Comparison of ENCODE assay signal across 8 mouse cellular contexts in the genomic region with DNA sequence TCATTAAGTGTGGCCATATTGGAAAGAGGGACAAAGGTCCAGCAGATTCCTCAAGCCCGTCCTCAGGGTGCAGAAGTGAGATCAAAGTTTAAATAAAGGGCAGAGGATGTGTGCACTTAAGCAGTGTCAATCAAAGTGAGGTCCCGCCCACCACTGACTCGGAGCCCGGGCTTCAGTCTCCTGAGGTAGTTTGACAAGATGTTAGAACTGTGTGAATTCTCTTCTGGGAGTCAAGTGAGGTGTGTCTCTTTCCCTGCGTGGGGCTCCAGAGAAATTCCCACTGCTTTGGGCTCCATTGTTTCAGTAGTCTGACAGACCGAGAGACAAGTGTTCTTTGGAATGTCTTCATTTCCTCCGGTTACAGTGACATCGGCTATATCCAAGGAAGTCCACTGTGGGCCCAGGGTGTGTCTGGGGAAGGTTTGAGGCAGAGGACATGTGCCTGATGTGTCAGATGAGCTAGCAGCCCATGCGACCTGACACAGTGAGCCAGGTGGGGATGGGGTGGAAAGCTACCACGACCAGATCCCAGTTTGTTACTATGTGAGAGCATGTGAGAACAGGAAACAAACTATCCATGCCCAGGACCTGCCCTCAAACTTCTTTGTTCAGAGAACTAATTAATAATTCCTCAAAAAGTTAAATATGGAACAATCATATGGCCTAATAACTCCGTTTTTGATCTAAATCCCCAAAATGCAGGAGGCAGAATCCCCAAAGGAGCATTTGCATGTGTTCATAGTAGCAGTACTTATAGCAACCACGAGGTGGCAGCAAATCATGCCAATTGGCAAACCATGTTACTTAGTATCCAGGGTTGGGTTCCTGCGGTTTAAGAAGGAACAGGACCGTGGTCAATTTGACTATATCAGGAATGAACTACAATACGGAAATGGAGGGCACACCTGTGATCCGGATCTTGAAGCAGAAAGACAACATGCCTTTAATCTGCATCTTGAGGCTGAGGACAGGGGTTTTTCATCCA. TPM values are rescaled to one million over a fixed set of nuclear protein-coding genes. Genes with fewer than 3 reads are reported as not detected.
DNase-seq lines count a peak whose midpoint lies in the region; ATAC-seq and TF ChIP-seq lines count a peak whose summit lies in the region.

No protein-coding gene starts in this region.

- H3K79me2 ChIP-seq in heart, adult 2 months (replicated peaks; ENCODE audit: control insufficient read depth, insufficient read depth, low read length), result no peaks in the 10 kb centered on the region

- H3K4me3 ChIP-seq in heart, adult 2 months, result peak overlapping the region; percentile 30
- no peak overlapping the region for H3K4me3 ChIP-seq in limb, embryonic 13.5 days
- no peak overlapping the region for H3K4me3 ChIP-seq in midbrain, embryonic 15.5 days

- peak; percentile 98; the same call in 1 of the 2 replicates for TF ChIP-seq CTCF in heart, adult 2 months (IDR thresholded peaks at IDR 0.05)

- no peak for TF ChIP-seq POLR2A in heart, adult 2 months (IDR thresholded peaks at IDR 0.05; ENCODE audit: insufficient read depth, low read depth, low read length)

- no peak for TF ChIP-seq EP300 in heart, adult 2 months (IDR thresholded peaks at IDR 0.05; ENCODE audit: insufficient read depth, low read depth, low read length)

- intact Hi-C loops in heart, adult 2 months (cut with DNase I), result loop anchor here (1.0 to 10.0 kb wide), 3 partner anchors 626 to 1205 kb away; no protein-coding TSS in a partner anchor

- H3K27me3 ChIP-seq in heart, adult 2 months (ENCODE audit: control insufficient read depth, insufficient read depth, low read length), result no peaks in the 10 kb centered on the region
- no peaks in the 10 kb centered on the region for H3K27me3 ChIP-seq in limb, embryonic 13.5 days
- no peaks in the 10 kb centered on the region for H3K27me3 ChIP-seq in midbrain, embryonic 15.5 days (replicated peaks)

- H3K4me1 ChIP-seq in heart, adult 2 months (ENCODE audit: control insufficient read depth, insufficient read depth, low read length), result peaks cover 2% of the 10 kb centered on the region; the same call in 1 of the 2 replicates
- H3K4me1 ChIP-seq in limb, embryonic 13.5 days, result peaks cover 3% of the 10 kb centered on the region; the same call in 1 of the 2 replicates
- H3K4me1 ChIP-seq in midbrain, embryonic 15.5 days, result no peaks in the 10 kb centered on the region

- H3K4me2 ChIP-seq in limb, embryonic 13.5 days (replicated peaks), result 0 out of 2 replicates have a peak overlapping the region, but pooled peaks have one; percentile 7
- H3K4me2 ChIP-seq in midbrain, embryonic 15.5 days, result no peak overlapping the region

- no peaks in the 10 kb centered on the region for H3K9me3 ChIP-seq in limb, embryonic 13.5 days
- H3K9me3 ChIP-seq in midbrain, embryonic 15.5 days, result no peaks in the 10 kb centered on the region

- ATAC-seq in limb, embryonic 13.5 days (ENCODE audit: low FRiP score, low read depth), result no peak
- ATAC-seq in midbrain, embryonic 15.5 days (replicated peaks), result peak; percentile 55; the same call in 1 of the 2 replicates

- H3K9ac ChIP-seq in heart, adult 2 months (ENCODE audit: low read depth, low read length), result no peak overlapping the region
- H3K9ac ChIP-seq in limb, embryonic 13.5 days, result no peak overlapping the region
- H3K9ac ChIP-seq in midbrain, embryonic 15.5 days, result no peak overlapping the region

- peak; percentile 46 for DNase-seq in 3134 (ENCODE audit: extremely low read depth, insufficient read length, low spot score)
- peak; percentile 91 for DNase-seq in adrenal gland, postnatal 10 days
- DNase-seq in embryo, embryonic 9.5 days (ENCODE audit: extremely low spot score), result peak; percentile 79
- peak; percentile 74 to 77 for DNase-seq in heart, adult 2 months
- peak; percentile 74 to 88 for DNase-seq in kidney, adult 8-10 months
- DNase-seq in spleen, postnatal 10 days (ENCODE audit: low spot score in 2 of 2), result peak; percentile 85 to 90

- 16% methylated on average over 16 of the region's 16 CpGs for WGBS in heart, adult 2 months
- 36% methylated on average over 16 of the region's 16 CpGs for WGBS in limb, embryonic 13.5 days
- WGBS in midbrain, embryonic 15.5 days, result 43% methylated on average over 16 of the region's 16 CpGs

- H3K36me3 ChIP-seq in heart, adult 2 months (ENCODE audit: control insufficient read depth, insufficient read depth, low read length), result no peaks in the 10 kb centered on the region
- no peaks in the 10 kb centered on the region for H3K36me3 ChIP-seq in limb, embryonic 13.5 days
- H3K36me3 ChIP-seq in midbrain, embryonic 15.5 days (replicated peaks), result no peaks in the 10 kb centered on the region

- H3K27ac ChIP-seq in heart, adult 2 months, result peak overlapping the region; percentile 26; the same call in 1 of the 2 replicates
- H3K27ac ChIP-seq in limb, embryonic 13.5 days, result no peak overlapping the region
- no peak overlapping the region for H3K27ac ChIP-seq in midbrain, embryonic 15.5 days

RNA-seq across cellular contexts. Expression of a gene that starts 19.6 kb away (rescaled TPM):
- 10 to 100 TPM; 66.8 to 71.2 TPM for total RNA-seq in adrenal gland, postnatal 10 days (2021)
- total RNA-seq in heart, adult 2 months (2021), result 10 to 100 TPM; 41.6 to 45.1 TPM
- polyA plus RNA-seq in heart, adult 2 months (2012; rRNA removed), result 10.3 and 16.3 TPM in 2 replicates
- 56.4 and 57.4 TPM in 2 replicates for polyA plus RNA-seq in limb, embryonic 13.5 days (2015; fragmentation: Nextera tagmentation; extraction: Ambion mirVana)
- 48.7 and 52.5 TPM in 2 replicates for polyA plus RNA-seq in midbrain, embryonic 15.5 days (2015; fragmentation: Nextera tagmentation; extraction: Ambion mirVana)
